Mouse (Mus musculus) right cerebral cortex, postnatal 10 days (tissue): ENCODE measurements around the gene Wnt11.

Experiments used
- DNase-seq, 2 experiments: peaks; one replicate each; pipeline ENCODE4 v3.0.0; 2021; ENCODE audit warnings: low spot score in 2 of 2

Wnt11 gene

GRCm38 (mm10) chr7:98828876-98829275 lies 6.0 kb upstream of the Wnt11 start:
- peak in 1 of 2 experiments; percentile 50 for DNase-seq

- DNase-seq = no peak
Observed at GRCm38 (mm10) chr7:98831290-98831689, 3.6 kb upstream of the Wnt11 start.

- no peak for DNase-seq
Observed at GRCm38 (mm10) chr7:98835519-98836441, 868 bp downstream of the Wnt11 start.

- peak in 1 of 2 experiments; percentile 44 for DNase-seq
Observed at GRCm38 (mm10) chr7:98836646-98837045, 1.7 kb downstream of the Wnt11 start.

GRCm38 (mm10) chr7:98837901-98838300 lies 3.0 kb downstream of the Wnt11 start:
- peak; percentile 81 to 87 for DNase-seq

- DNase-seq = peak in 1 of 2 experiments; percentile 61
Observed at GRCm38 (mm10) chr7:98838729-98839141, 3.8 kb downstream of the Wnt11 start.

GRCm38 (mm10) chr7:98839312-98839711 lies 4.4 kb downstream of the Wnt11 start:
- no peak for DNase-seq

GRCm38 (mm10) chr7:98840771-98841170 lies 5.9 kb downstream of the Wnt11 start:
- DNase-seq = no peak

- no peak for DNase-seq
Observed at GRCm38 (mm10) chr7:98841802-98842201, 6.9 kb downstream of the Wnt11 start.

GRCm38 (mm10) chr7:98842997-98843396 lies 8.1 kb downstream of the Wnt11 start:
- DNase-seq = no peak

- no peak for DNase-seq
Observed at GRCm38 (mm10) chr7:98843649-98844048, 8.7 kb downstream of the Wnt11 start.

- no peak for DNase-seq
Observed at GRCm38 (mm10) chr7:98848899-98849640, 14.2 kb downstream of the Wnt11 start.

GRCm38 (mm10) chr7:98850388-98850787 lies 15.5 kb downstream of the Wnt11 start:
- no peak for DNase-seq

GRCm38 (mm10) chr7:98851220-98851619 lies 16.3 kb downstream of the Wnt11 start:
- no peak for DNase-seq

GRCm38 (mm10) chr7:98852950-98853650 lies 18.2 kb downstream of the Wnt11 start:
- DNase-seq = no peak

- DNase-seq = no peak
Observed at GRCm38 (mm10) chr7:98853806-98854205, 18.9 kb downstream of the Wnt11 start.

- DNase-seq = no peak
Observed at GRCm38 (mm10) chr7:98855388-98855787, 20.5 kb downstream of the Wnt11 start.

- no peak for DNase-seq
Observed at GRCm38 (mm10) chr7:98856128-98856527, 21.2 kb downstream of the Wnt11 start.

GRCm38 (mm10) chr7:98857094-98857493 lies 22.2 kb downstream of the Wnt11 start:
- DNase-seq = no peak

GRCm38 (mm10) chr7:98861002-98861401 lies 26.1 kb downstream of the Wnt11 start:
- no peak for DNase-seq

- no peak for DNase-seq
Observed at GRCm38 (mm10) chr7:98862994-98863393, 28.1 kb downstream of the Wnt11 start.
